Mouse (Mus musculus) megakaryocyte, embryonic 14.5 days (primary cell): Measurements from ENCODE around the gene Hcn2.

Source experiments
- FLI1 ChIP-seq: IDR thresholded peaks from 2 replicates; pipeline ENCODE4 v1.6.1; 2012; ENCODE audit warnings: low read length, inconsistent platforms, mixed read lengths
- GATA1 ChIP-seq: IDR thresholded peaks from 3 replicates; pipeline ENCODE4 v1.6.1; 2012; ENCODE audit warnings: mixed read lengths, low read length, inconsistent platforms, borderline replicate concordance

DNA sequence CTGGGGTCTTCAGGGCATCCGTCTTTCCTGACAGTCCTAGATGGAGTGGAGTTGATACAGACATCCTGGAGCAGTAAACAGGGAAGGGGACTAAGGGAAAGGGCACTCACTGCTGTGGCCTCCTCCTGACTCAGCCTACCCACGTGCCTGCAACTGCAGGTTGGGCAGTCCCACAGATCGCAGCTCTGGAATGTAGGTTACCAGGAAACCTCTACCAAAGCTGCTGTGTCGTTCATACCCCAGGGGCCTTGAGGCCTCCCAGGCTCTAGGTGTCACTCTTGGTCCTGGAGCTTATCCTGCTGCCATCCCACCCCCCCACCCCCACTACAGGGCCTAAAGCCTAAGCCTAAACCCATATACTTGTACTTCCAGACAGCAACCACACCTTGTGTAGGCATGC lies 8.7 kb upstream of the Hcn2 start:
- no peak for TF ChIP-seq GATA1
- TF ChIP-seq FLI1: no peak
